Mouse (Mus musculus): ENCODE results near the gene Nfic. TPM values are rescaled to one million over a fixed set of nuclear protein-coding genes. Genes with fewer than 3 reads are reported as not detected.

Nfic gene
- 10 to 100 TPM; 60.0 to 60.1 TPM for total RNA-seq (2021)
- long read RNA-seq, experiment 1, full-length matches to known transcripts = 8 of 22 reads
- long read RNA-seq, experiment 1, partial matches to known transcripts = 4 of 22 reads
- long read RNA-seq, experiment 1, other reads (novel, unspliced or antisense) = 10 of 22 reads
- long read RNA-seq, experiment 2, full-length matches to known transcripts = 5 of 19 reads
- long read RNA-seq, experiment 2, partial matches to known transcripts = 1 of 19 reads
- long read RNA-seq, experiment 2, other reads (novel, unspliced or antisense) = 13 of 19 reads

DNA sequence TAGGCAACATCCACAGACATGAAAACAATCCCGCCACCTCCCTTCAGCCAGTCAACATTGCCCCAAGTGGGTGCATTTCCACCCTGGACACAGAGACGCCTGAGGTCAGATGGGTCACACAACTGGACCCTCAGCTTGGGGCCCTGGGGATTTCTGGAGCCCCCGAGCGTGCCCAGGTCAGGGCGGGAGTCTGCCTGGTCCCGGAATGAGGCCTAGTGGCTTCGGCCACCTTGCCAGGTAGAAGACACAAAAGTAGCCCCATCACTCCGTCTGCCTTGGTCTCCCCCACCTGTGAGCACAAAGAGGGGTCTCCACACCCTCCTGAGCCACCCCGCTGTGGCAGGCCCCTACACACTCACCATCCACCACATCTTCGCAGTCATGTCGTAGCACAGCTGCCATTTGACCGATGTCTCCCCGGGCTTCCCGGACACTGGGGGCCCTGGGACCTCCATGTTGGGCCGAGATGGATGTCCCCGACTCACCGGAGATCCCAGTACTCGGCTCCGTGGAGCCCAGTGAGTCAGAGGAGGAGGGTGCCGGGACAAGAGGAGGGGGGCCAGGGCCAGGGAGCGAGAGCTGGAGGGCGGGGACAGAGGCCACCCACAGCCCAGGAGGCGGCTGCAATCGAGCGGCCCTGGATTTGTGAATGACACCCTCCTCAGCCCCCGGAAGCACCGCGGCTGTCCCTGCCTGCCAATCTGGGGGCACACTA, at the start of gene Nfic:
Nfic (minus strand) TSS at position 455 of the 715 bp plus-strand sequence.
- H3K4me3 ChIP-seq = no peak within 1 kb of the TSS
- H3K27ac ChIP-seq = no peak within 1 kb of the TSS
- peak in 1 of 2 experiments; percentile 10 for DNase-seq (ENCODE audit: low spot score in 2 of 2)
- no peak for TF ChIP-seq CTCF (conservative IDR thresholded peaks at IDR 0.05)

DNA sequence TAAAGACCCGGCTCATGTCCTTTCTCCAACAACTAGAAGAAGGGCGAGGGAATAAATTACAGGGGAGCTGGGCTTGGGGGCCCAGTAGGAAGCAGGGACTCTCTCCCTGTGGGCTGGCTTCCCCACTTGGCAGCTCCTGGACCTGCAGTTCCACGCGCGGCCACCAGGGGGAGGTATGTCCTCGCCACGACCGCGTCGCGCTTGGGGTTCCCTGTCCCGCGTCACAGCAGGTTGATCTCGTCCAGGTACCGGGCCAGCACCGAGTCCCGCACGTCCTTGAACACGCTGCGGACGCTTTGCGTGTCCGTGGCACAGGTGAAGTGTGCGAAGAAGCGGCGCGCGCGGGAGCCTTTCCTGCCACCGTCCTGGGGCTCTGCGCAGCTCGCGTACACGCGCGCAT, 47.2 kb upstream of the Nfic start:
- H3K4me3 ChIP-seq = peak overlapping the region; percentile 60
- TF ChIP-seq CTCF (conservative IDR thresholded peaks at IDR 0.05) = peak; percentile 100
- DNase-seq (ENCODE audit: low spot score in 2 of 2) = peak; percentile 86 to 96
- 0 out of 2 replicates have a peak overlapping the region, but pooled peaks have one; percentile 55 for H3K27ac ChIP-seq

DNA sequence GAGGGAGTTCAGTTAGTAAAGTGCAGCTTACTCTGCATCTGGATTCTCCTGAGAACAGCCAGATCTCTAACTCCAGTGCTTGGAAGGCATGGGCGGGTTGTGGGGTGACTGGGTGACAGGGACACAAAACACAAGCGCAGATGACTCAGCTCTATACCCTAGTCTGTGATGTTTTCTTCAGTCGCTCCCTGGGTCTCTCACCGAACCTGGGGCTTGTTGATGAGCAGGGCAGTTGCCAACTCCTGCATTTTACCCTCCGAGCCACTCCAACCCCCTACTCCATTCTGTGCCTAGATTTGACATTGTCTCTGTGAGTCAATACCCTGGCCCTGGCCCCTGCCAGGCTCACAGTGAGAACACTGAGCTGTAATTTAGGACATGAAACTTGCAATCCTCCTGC, 46.4 kb upstream of the Nfic start:
- no peak for TF ChIP-seq CTCF (conservative IDR thresholded peaks at IDR 0.05)
- DNase-seq (ENCODE audit: low spot score in 2 of 2) = peak in 1 of 2 experiments; percentile 6
- Histone ChIP-seq H3K4me3 (no peak overlapping the region), H3K27ac (no peak overlapping the region)

DNA sequence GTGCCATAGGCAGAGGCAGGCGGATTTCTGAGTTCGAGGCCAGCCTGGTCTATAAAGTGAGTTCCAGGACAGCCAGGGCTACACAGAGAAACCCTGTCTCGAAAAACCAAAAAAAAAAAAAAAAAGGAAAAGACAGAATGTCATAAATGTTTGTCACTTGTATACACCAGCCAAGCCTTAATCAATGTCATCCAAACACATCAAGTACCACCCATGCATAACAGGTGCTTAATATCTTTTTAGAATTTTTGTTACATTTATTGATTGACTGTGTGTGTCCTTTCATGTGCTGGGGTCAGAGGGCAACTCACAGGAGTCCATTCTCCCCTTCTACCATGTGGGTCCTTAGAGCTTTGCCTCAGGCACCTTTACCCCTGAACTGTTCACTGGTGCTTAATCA, 44.6 kb upstream of the Nfic start, which contains the start of gene S1pr4:
S1pr4 (minus strand) TSS at position 101 of the 400 bp plus-strand sequence.
- no peak for TF ChIP-seq CTCF (conservative IDR thresholded peaks at IDR 0.05)
- peak within 1 kb of the TSS; percentile 57; the same call in 1 of the 2 replicates for H3K27ac ChIP-seq
- peak within 1 kb of the TSS; percentile 8; the same call in 1 of the 2 replicates for H3K4me3 ChIP-seq
- peak in 1 of 2 experiments; percentile 7 for DNase-seq (ENCODE audit: low spot score in 2 of 2)

DNA sequence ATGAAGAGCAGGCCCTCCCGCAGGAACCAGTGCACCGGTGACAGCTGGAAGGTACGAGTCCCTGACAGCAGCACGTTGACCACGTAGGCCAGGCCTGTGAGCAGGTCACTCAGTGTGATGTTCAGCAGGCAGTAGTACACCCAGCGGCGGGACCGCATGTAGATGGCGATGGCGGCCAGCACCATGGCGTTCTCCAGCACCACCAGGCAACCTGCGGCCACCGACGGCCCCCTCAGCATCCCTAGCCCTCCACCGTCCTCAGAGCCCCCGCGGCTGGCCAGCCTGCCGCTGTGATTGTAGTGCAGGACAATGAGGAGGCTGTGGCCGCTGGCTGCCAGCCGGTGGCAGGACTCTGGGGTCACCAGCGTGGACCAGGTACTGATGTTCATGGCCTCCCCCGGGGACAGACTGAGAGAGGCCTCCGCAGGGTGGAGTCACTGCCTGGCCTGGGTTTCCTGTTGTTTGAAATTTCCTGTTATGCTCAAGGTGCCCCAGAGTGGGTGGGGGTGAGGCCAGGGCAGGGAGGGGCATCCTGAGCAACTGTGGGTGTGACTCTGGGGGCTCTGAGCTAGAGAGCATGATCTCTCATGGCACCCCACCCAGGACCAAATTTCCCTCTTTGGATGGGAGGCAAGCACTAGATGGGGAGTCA, 43.9 kb upstream of the Nfic start:
- no peak for TF ChIP-seq CTCF (conservative IDR thresholded peaks at IDR 0.05)
- peak in 1 of 2 experiments; percentile 10 for DNase-seq (ENCODE audit: low spot score in 2 of 2)
- peak overlapping the region; percentile 8; the same call in 1 of the 2 replicates for H3K4me3 ChIP-seq
- peak overlapping the region; percentile 57; the same call in 1 of the 2 replicates for H3K27ac ChIP-seq

DNA sequence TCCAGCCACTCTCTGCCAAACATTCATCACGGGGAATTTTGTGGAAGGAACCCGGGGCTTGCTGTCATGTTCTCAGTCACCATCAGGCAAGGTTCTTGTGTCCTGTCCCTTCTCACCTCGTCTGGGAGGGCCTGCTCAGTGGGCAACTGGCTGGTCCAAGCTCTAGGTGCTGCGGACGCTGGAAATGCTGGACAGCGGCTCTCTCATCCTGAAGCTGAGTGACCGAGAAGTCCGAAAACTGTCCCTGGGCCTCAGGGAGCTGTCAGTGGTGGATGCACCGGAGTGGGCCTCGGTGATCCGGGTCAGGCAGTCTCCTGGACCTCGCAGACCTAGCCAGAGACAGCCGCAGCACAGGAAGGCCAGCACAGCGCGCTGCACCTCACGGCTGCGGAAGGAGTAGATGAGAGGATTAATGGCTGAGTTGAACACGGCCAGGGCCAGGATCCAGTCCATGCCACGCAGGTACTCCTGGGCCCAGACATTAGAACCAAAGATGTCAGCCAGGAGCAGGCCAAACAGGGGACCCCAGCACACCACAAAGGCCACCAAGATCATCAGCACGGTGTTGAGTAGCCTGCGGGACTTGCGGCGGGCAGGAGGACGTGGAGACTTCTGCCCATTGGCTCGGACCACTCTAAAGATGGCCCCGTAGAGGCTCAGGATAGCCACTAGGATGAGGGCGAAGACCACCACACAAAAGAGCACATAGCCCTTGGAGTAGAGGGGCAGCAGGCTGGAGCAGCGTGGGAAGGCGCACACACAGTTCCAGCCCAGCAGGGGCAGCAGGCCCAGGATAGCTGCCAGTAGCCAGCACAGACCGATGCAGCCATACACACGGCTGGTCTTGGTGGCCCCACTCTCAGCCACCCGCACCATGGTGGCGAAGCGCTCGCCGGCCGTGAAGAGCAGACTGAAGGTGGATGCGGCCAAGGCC, 43.1 kb upstream of the Nfic start:
- peak; percentile 37 for TF ChIP-seq CTCF (conservative IDR thresholded peaks at IDR 0.05)
- H3K27ac ChIP-seq = 0 out of 2 replicates have a peak overlapping the region, but pooled peaks have one; percentile 57
- peak in 1 of 2 experiments; percentile 8 for DNase-seq (ENCODE audit: low spot score in 2 of 2)
- peak overlapping the region; percentile 8; the same call in 1 of the 2 replicates for H3K4me3 ChIP-seq

DNA sequence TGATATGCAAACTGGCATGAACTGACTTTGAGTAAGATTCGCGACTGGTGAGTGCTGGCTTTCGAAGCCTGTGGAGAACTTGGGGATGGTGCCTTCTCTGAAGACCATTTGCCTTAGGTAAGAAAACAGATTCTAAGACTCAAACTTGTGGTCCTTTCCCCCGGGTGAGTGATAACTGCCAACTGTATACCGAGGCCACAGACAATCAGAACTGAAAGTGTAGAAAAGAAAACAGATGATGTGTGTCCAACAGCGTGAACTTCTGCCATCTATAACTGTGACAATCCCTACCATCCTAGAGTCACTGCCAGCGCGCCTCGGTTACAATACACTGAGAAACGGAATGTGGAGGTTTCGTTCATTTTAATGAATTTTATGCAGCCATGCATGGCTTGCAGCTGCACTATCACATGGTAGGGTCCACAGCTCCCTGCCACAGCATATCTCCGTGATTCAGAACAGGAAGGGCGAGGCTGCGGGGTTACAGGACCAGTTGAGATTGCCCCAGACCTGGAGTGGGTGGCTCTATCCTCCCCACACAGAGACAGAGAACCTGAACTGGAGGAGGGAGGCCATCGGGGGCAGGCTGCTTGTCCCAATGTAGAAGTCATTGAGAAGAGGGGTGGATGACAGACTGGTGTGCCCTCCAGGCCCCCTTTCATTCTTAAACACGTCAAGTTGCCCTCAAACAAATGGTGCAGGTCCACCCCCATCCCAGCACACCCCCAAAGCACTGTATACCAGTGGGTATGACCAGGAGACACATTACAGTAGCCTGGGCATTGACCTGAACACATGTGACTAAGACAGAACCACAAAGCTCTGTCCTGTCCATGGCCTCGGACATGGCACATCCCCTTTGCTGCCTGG, 42.2 kb upstream of the Nfic start:
- peak overlapping the region; percentile 97; the same call in 1 of the 2 replicates for H3K27ac ChIP-seq
- no peak for TF ChIP-seq CTCF (conservative IDR thresholded peaks at IDR 0.05)
- peak in 1 of 2 experiments; percentile 8 for DNase-seq (ENCODE audit: low spot score in 2 of 2)
- H3K4me3 ChIP-seq = no peak overlapping the region; the same call in 1 of the 2 replicates

DNA sequence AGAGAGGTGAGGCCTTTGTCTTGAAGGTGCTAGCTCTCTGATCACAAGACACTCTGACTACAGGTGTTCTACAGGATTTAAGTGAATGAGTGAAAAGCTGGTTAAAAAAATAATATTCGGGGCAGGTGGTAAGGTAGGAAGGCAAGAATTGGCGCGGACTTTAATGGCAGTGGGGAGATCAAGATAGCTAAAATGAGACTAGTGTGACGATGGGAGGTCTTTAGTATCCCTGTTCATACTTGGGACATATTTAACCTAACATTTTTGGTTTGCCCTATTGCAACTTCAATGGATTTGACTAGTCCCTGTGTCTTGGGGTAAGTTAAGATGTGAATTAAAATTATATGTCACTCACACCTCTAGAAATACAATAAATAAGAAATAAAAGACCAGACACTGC, 41.5 kb upstream of the Nfic start:
- Histone ChIP-seq H3K4me3 (peak overlapping the region; percentile 91), H3K27ac (peak overlapping the region; percentile 97)
- TF ChIP-seq CTCF (conservative IDR thresholded peaks at IDR 0.05) = no peak
- DNase-seq (ENCODE audit: low spot score in 2 of 2) = peak in 1 of 2 experiments; percentile 12

DNA sequence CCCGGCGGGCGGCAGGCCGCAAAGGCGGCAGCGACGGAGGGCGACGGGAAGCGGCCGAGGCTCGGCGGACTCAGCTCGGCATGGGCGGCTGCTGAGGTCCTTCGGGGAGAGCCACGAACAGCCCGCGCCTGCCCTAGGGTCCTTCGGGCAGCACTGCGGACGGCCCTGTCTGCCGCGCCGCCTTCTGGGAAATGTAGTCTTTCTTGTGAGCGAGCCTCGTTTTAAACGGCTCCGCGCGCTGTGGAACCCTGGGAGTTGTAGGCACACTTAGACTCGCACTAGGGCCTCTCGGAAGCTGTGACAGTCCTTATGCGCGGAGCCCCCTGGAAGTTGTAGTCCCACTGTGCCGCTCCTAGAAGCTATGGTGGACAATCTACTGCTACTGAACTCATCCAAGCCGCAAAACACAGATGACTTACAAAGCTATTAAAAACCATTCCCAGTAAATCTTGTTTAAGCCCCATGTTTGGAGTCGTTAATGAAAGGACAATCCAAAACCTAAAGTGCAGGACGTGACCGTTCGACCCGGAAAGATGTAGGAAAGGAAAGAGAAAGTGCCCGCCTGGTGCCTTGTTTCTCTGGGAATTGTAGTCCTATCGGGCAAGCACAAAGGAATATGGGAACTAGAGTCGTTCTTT, 40.9 kb upstream of the Nfic start, which contains the start of gene Ncln:
Ncln (minus strand) TSS at position 129 of the 638 bp plus-strand sequence.
- peak; percentile 97 to 99 for DNase-seq (ENCODE audit: low spot score in 2 of 2)
- TF ChIP-seq CTCF (conservative IDR thresholded peaks at IDR 0.05) = no peak; the same call in 1 of the 2 replicates
- H3K4me3 ChIP-seq = peak within 1 kb of the TSS; percentile 91
- peak within 1 kb of the TSS; percentile 97 for H3K27ac ChIP-seq

DNA sequence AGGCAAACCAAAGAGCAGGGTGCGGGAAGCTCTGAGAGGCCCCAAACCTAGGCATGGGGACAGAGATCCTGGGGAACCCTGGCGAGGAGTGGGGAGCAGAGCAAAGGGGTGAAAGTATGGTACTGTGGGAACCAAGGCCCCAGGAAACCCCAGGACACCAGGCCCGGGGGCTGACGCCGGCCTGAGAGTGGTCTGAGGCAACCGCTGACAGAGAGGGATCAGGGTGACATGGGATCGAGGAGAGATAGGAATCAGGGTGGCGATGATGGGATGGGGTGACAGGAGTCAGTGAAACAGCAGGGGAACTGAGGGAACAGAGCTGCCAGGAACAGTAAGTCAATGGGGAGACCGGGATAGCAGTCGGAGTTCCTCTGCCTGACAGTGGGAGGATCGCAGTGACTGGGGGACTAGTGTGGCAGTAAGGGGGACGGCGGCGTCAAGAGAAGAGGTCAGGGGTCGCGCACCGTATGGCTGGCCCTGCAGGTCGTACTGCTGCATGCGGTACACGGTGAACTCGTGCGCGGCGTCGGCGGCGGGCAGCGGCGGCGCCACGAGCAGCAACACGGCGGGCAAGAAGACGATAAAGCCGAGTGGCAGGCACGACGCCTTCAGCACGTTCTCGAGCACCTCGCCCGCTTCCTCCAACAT, 40.3 kb upstream of the Nfic start:
- no peak for DNase-seq (ENCODE audit: low spot score in 2 of 2)
- Histone ChIP-seq H3K4me3 (peak overlapping the region; percentile 91), H3K27ac (peak overlapping the region; percentile 97)
- TF ChIP-seq CTCF (conservative IDR thresholded peaks at IDR 0.05) = no peak
